Mouse (Mus musculus) CH12.LX (cell line): ENCODE measurements at regions not wholly inside any gene's neighbourhood (a gene's known extent, or its start where the extent isn't known, plus 50 kb on each side); places are given as distances from the start of the nearest gene placed in this dataset.

ENCODE experiments used
- DNase-seq: peaks from one replicate; pipeline ENCODE4 v3.0.0-alpha.2; 2013; ENCODE audit errors: extremely low read depth
- H3K27ac ChIP-seq: 2 replicates; pipeline ENCODE4 v1.5.1; 2012; ENCODE audit warnings: low read depth, mild to moderate bottlenecking, control low read depth, moderate library complexity; ENCODE audit not compliant: insufficient read depth
- H3K27me3 ChIP-seq: replicated peaks from 2 replicates; pipeline ENCODE3; 2012; ENCODE audit warnings: inconsistent platforms
- H3K36me3 ChIP-seq, 2 experiments: replicated peaks in 1 of 2; 2 replicates each; pipeline versions ENCODE3 to v1.6.1; 2012; ENCODE audit warnings: inconsistent platforms in 1 of 2, low read length in 1 of 2, mild to moderate bottlenecking in 1 of 2, mixed read lengths in 1 of 2, moderate library complexity in 1 of 2; ENCODE audit not compliant: control insufficient read depth in 1 of 2, insufficient read depth in 1 of 2
- H3K4me1 ChIP-seq, 2 experiments: 2 replicates each; pipeline ENCODE4 v1.6.1; 2012; ENCODE audit warnings: inconsistent platforms in 1 of 2, moderate library complexity in 1 of 2; ENCODE audit not compliant: insufficient read depth in 2 of 2, control insufficient read depth in 1 of 2
- H3K4me2 ChIP-seq: 2 replicates; pipeline ENCODE4 v1.6.1; 2012; ENCODE audit warnings: low read depth, mild to moderate bottlenecking, control low read depth; ENCODE audit not compliant: poor library complexity, insufficient read depth, severe bottlenecking
- H3K4me3 ChIP-seq, 3 experiments: fragments of 150-350 bp in 1 of 3; sonication (generic) in 1 of 3; replicated peaks in 1 of 3; 2 replicates each; pipeline versions ENCODE3 to v1.5.1; 2011 to 2012; ENCODE audit warnings: low read depth in 2 of 3, low read length in 2 of 3, mild to moderate bottlenecking in 2 of 3, moderate library complexity in 2 of 3, control low read depth in 1 of 3, improper control_type of control experiment in 1 of 3, inconsistent platforms in 1 of 3, mixed read lengths in 1 of 3; ENCODE audit not compliant: poor library complexity in 1 of 3
- H3K79me2 ChIP-seq: replicated peaks from 2 replicates; pipeline ENCODE4 v1.6.1; 2012; ENCODE audit warnings: mild to moderate bottlenecking, moderate library complexity; ENCODE audit not compliant: control insufficient read depth, poor library complexity, insufficient read depth, severe bottlenecking; ENCODE audit errors: extremely low read depth
- H3K9ac ChIP-seq: 2 replicates; pipeline ENCODE4 v1.6.1; 2012; ENCODE audit warnings: low read depth, mild to moderate bottlenecking, control low read depth, moderate library complexity; ENCODE audit not compliant: insufficient read depth
- H3K9me3 ChIP-seq: replicated peaks from 2 replicates; pipeline ENCODE3; 2012; ENCODE audit warnings: low read length, inconsistent platforms, mixed read lengths
- CHD1 ChIP-seq: IDR thresholded peaks from 2 replicates; pipeline ENCODE4 v1.6.1; 2012; ENCODE audit warnings: low read depth, low read length, improper control_type of control experiment, inconsistent platforms
- CTCF ChIP-seq, 2 experiments: IDR thresholded peaks in 1 of 2; conservative IDR thresholded peaks in 1 of 2; 2 replicates each; pipeline ENCODE4 v1.5.1; 2011 to 2012; ENCODE audit warnings: low read depth in 2 of 2, low read length in 2 of 2, improper control_type of control experiment in 1 of 2, inconsistent platforms in 1 of 2, mild to moderate bottlenecking in 1 of 2, moderate library complexity in 1 of 2
- E2F4 ChIP-seq: IDR thresholded peaks from 2 replicates; pipeline ENCODE4 v1.6.1; 2011; ENCODE audit warnings: low read depth, low read length, improper control_type of control experiment; ENCODE audit not compliant: insufficient replicate concordance
- ELF1 ChIP-seq: IDR thresholded peaks from 2 replicates; pipeline ENCODE4 v1.6.1; 2014; ENCODE audit warnings: low read depth, mild to moderate bottlenecking, inconsistent platforms, low read length, improper control_type of control experiment
- EP300 ChIP-seq: IDR thresholded peaks from 2 replicates; pipeline ENCODE4 v1.6.1; 2011; ENCODE audit warnings: low read length, improper control_type of control experiment
- ETS1 ChIP-seq: conservative IDR thresholded peaks from 2 replicates; pipeline ENCODE4 v1.6.1; 2012; ENCODE audit warnings: low read depth, mild to moderate bottlenecking, inconsistent platforms, low read length, improper control_type of control experiment, moderate library complexity
- GABPA ChIP-seq: IDR thresholded peaks from 2 replicates; pipeline ENCODE4 v1.6.1; 2012; ENCODE audit warnings: low read depth, low read length, improper control_type of control experiment, inconsistent platforms; ENCODE audit not compliant: insufficient replicate concordance
- HCFC1 ChIP-seq: IDR thresholded peaks from 2 replicates; pipeline ENCODE4 v1.6.1; 2012; ENCODE audit warnings: low read depth, mild to moderate bottlenecking, inconsistent platforms, low read length, improper control_type of control experiment
- IRF4 ChIP-seq: IDR thresholded peaks from 2 replicates; pipeline ENCODE4 v1.6.1; 2014; ENCODE audit warnings: low read depth, mild to moderate bottlenecking, inconsistent platforms, low read length, improper control_type of control experiment
- JUN ChIP-seq: IDR thresholded peaks from 2 replicates; pipeline ENCODE4 v1.6.1; 2011; ENCODE audit warnings: low read depth, mild to moderate bottlenecking, low read length, improper control_type of control experiment, moderate library complexity; ENCODE audit not compliant: insufficient read depth
- JUND ChIP-seq: conservative IDR thresholded peaks from 2 replicates; pipeline ENCODE4 v1.6.1; 2011; ENCODE audit warnings: low read depth, low read length, improper control_type of control experiment
- KAT2A ChIP-seq: IDR thresholded peaks from 2 replicates; pipeline ENCODE4 v1.6.1; 2012; ENCODE audit warnings: low read length, improper control_type of control experiment, inconsistent platforms; ENCODE audit not compliant: insufficient replicate concordance
- MEF2A ChIP-seq: IDR thresholded peaks from 2 replicates; pipeline ENCODE4 v1.6.1; 2014; ENCODE audit warnings: low read depth, mild to moderate bottlenecking, inconsistent platforms, low read length, improper control_type of control experiment, borderline replicate concordance
- MXI1 ChIP-seq: IDR thresholded peaks from 2 replicates; pipeline ENCODE4 v1.6.1; 2011; ENCODE audit warnings: mild to moderate bottlenecking, low read depth, low read length, improper control_type of control experiment
- NELFE ChIP-seq: IDR thresholded peaks from 2 replicates; pipeline ENCODE4 v1.6.1; 2011; ENCODE audit warnings: low read depth, low read length, improper control_type of control experiment
- PAX5 ChIP-seq: IDR thresholded peaks from 2 replicates; pipeline ENCODE4 v1.6.1; 2012; ENCODE audit warnings: low read length, inconsistent platforms, mixed read lengths
- POLR2A ChIP-seq: IDR thresholded peaks from 2 replicates; pipeline ENCODE4 v1.6.1; 2011; ENCODE audit warnings: low read depth, mild to moderate bottlenecking, improper control_type of control experiment, low read length
- POLR2AphosphoS2 ChIP-seq: IDR thresholded peaks from 2 replicates; pipeline ENCODE4 v1.6.1; 2011; ENCODE audit warnings: low read depth, low read length, improper control_type of control experiment
- RAD21 ChIP-seq: IDR thresholded peaks from 2 replicates; pipeline ENCODE4 v1.6.1; 2011; ENCODE audit warnings: low read depth, mild to moderate bottlenecking, low read length, improper control_type of control experiment, moderate library complexity
- SIN3A ChIP-seq: IDR thresholded peaks from 2 replicates; pipeline ENCODE4 v1.6.1; 2012; ENCODE audit warnings: low read length, improper control_type of control experiment, inconsistent platforms
- TBP ChIP-seq: conservative IDR thresholded peaks from 2 replicates; pipeline ENCODE4 v1.6.1; 2011; ENCODE audit warnings: low read depth, low read length, improper control_type of control experiment
- USF1 ChIP-seq: IDR thresholded peaks from 2 replicates; pipeline ENCODE4 v1.6.1; 2014; ENCODE audit warnings: low read depth, mild to moderate bottlenecking, inconsistent platforms, low read length, improper control_type of control experiment
- USF2 ChIP-seq: conservative IDR thresholded peaks from 2 replicates; pipeline ENCODE4 v1.6.1; 2011; ENCODE audit warnings: low read depth, low read length, improper control_type of control experiment
- ZKSCAN1 ChIP-seq: IDR thresholded peaks from 2 replicates; pipeline ENCODE4 v1.6.1; 2012; ENCODE audit warnings: low read depth, inconsistent platforms, low read length, improper control_type of control experiment, borderline replicate concordance
- ZMIZ1 ChIP-seq: IDR thresholded peaks from 2 replicates; pipeline ENCODE4 v1.6.1; 2012; ENCODE audit warnings: low read depth, mild to moderate bottlenecking, inconsistent platforms, low read length, improper control_type of control experiment
- dilution Hi-C: fragments of 300-500 bp; cut with MboI; formaldehyde crosslinking; loops from 2 replicates; pipeline ENCODE4 v1.14.3; 2020; ENCODE audit warnings: low sequenced_read_pairs; ENCODE audit not compliant: extremely low pct_unique_long_range_greater_than_20kb, extremely low pct_ligation_motif_present
- in situ Hi-C: fragments of 300-500 bp; cut with MboI; formaldehyde crosslinking; loops from 3 replicates; pipeline ENCODE4 v1.14.3; 2019; ENCODE audit warnings: low sequenced_read_pairs, low pct_ligation_motif_present, low pct_unique_long_range_greater_than_20kb, mixed read lengths

DNA sequence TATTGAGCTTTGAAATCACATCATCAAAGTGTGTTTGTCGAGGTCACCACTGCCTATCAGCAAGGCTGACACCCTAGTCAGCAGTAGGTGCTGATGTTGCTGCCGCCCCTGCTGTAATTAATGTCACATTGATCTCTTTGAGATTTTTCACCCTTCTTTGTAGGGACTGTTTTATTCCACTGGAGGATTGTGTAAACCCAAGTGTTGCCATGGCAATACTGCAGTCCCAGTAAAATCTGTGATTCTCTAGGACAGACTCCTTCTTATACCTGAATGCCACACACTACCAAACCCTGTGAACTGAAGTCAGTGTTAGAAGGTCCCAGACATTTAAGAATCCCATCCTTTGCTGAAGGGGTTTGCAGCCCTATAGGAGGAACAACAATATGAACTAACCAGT, 102.4 kb downstream of the Fam124b start:
- in situ Hi-C loops (no loop called here), dilution Hi-C loops (no loop called here)
- Histone ChIP-seq H3K9me3 (no peaks in the 10 kb centered on the region), H3K27me3 (no peaks in the 10 kb centered on the region), H3K36me3 (no peaks in the 10 kb centered on the region), H3K4me1 (no peaks in the 10 kb centered on the region), H3K4me2 (no peak overlapping the region), H3K27ac (no peak overlapping the region), H3K9ac (no peak overlapping the region), H3K4me3 (no peak overlapping the region), H3K79me2 (no peaks in the 10 kb centered on the region)
- no peak for DNase-seq
- TF ChIP-seq KAT2A (no peak), EP300 (no peak), HCFC1 (no peak), PAX5 (no peak), CTCF (conservative IDR thresholded peaks at IDR 0.05 in 1 of 2, IDR thresholded peaks at IDR 0.05 in 1 of 2; ENCODE audit: low read depth in 2 of 2, low read length in 2 of 2) (no peak), POLR2A (no peak), E2F4 (no peak), POLR2AphosphoS2 (no peak), CHD1 (no peak), USF2 (no peak), JUND (no peak), TBP (no peak), GABPA (no peak), MEF2A (no peak), IRF4 (no peak)

DNA sequence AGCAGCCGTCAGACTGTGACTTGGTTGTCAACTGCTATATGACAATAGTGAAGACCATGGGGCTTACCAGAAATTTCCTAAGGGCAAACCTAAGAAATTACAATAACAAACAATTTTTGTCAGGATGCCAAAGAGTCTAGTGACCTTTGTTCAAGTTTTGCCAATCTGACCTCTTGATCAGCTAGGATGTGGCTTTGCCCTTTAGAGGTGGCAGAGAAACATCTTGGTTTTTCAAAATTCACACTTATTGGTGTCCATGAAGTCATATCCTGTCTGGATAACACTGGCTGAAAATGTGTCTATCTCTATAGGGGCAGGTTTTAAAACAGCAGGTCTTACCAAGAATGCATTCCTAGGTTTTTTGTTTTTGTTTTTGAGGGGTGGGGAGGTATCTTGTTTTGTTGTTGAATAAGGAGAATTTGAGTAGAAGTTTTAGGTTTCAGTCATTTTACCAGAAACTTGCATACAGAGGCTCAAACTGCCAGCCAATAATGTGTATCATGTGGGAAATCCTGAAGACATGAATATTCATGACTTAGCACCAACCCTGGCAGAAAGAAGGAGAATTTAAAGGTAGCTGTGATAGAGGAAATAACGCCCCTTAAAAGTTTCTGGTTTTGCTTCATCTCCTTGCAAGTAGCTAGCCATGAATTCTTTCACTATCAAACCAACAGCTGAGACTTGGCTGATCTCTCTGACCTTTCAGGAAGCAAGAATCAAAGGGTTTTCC, 110.4 kb downstream of the Fam124b start:
- H3K27me3 ChIP-seq = no peaks in the 10 kb centered on the region
- no peak overlapping the region for H3K4me2 ChIP-seq
- DNase-seq = no peak
- dilution Hi-C loops = no loop called here
- H3K36me3 ChIP-seq = no peaks in the 10 kb centered on the region
- peaks cover 0 to 5% of the 10 kb centered on the region in 2 experiments; a peak in 2 of 4 replicates for H3K4me1 ChIP-seq
- TF ChIP-seq MXI1 (no peak), ETS1 (no peak), SIN3A (no peak), POLR2A (no peak), ZKSCAN1 (no peak), CTCF (conservative IDR thresholded peaks at IDR 0.05 in 1 of 2, IDR thresholded peaks at IDR 0.05 in 1 of 2; ENCODE audit: low read depth in 2 of 2, low read length in 2 of 2) (no peak), JUN (no peak), TBP (no peak), IRF4 (no peak), CHD1 (no peak), ZMIZ1 (no peak), RAD21 (no peak), NELFE (no peak), USF1 (no peak), ELF1 (no peak)
- H3K27ac ChIP-seq = no peak overlapping the region
- in situ Hi-C loops = loop anchor here (10.0 kb wide), 1 partner anchor 323 kb away; no protein-coding TSS in a partner anchor
- H3K79me2 ChIP-seq = no peaks in the 10 kb centered on the region
- H3K4me3 ChIP-seq = no peak overlapping the region
- no peak overlapping the region for H3K9ac ChIP-seq
- H3K9me3 ChIP-seq = no peaks in the 10 kb centered on the region
